Mouse (Mus musculus) embryo, embryonic 11 days (tissue): Measurements from ENCODE around the gene Zfp870.

ENCODE experiments used
- DNase-seq: peaks from one replicate; pipeline ENCODE4 v3.0.0-alpha.2; 2015

Gene Zfp870

GRCm38 (mm10) chr17:32891239-32892180, at the start of gene Zfp870:
TSS of gene Zfp870 (minus strand) at chr17:32891642.
- DNase-seq, result peak; percentile 95

- no peak for DNase-seq
Measured at GRCm38 (mm10) chr17:32939831-32940230, 48.4 kb upstream of the Zfp870 start.

- no peak for DNase-seq
Measured at GRCm38 (mm10) chr17:32927803-32928202, 36.4 kb upstream of the Zfp870 start.

- peak; percentile 89 for DNase-seq
Measured at GRCm38 (mm10) chr17:32924658-32925312, 33.3 kb upstream of the Zfp870 start.

- no peak for DNase-seq
Measured at GRCm38 (mm10) chr17:32923681-32924080, 32.2 kb upstream of the Zfp870 start.

GRCm38 (mm10) chr17:32919123-32919522, 27.7 kb upstream of the Zfp870 start:
- DNase-seq, result no peak

GRCm38 (mm10) chr17:32917131-32917530, 25.7 kb upstream of the Zfp870 start, which contains the start of gene Cyp4f14:
TSS of gene Cyp4f14 (minus strand) at chr17:32917342.
- DNase-seq, result no peak

GRCm38 (mm10) chr17:32916075-32916474, 24.6 kb upstream of the Zfp870 start:
- no peak for DNase-seq

GRCm38 (mm10) chr17:32906172-32906571, 14.7 kb upstream of the Zfp870 start:
- DNase-seq, result no peak

GRCm38 (mm10) chr17:32905239-32905638, 13.8 kb upstream of the Zfp870 start:
- peak; percentile 63 for DNase-seq

- DNase-seq, result peak; percentile 15
Measured at GRCm38 (mm10) chr17:32904414-32904813, 13.0 kb upstream of the Zfp870 start.

- DNase-seq, result no peak
Measured at GRCm38 (mm10) chr17:32901751-32902525, 10.5 kb upstream of the Zfp870 start.

GRCm38 (mm10) chr17:32895421-32895820, 4.0 kb upstream of the Zfp870 start:
- DNase-seq, result no peak

GRCm38 (mm10) chr17:32893901-32894300, 2.5 kb upstream of the Zfp870 start:
- DNase-seq, result no peak

- DNase-seq, result no peak
Measured at GRCm38 (mm10) chr17:32890852-32891238, 597 bp downstream of the Zfp870 start.

GRCm38 (mm10) chr17:32889611-32890010, 1.8 kb downstream of the Zfp870 start:
- DNase-seq, result no peak

- DNase-seq, result no peak
Measured at GRCm38 (mm10) chr17:32880320-32881218, 10.9 kb downstream of the Zfp870 start.

GRCm38 (mm10) chr17:32878773-32879172, 12.7 kb downstream of the Zfp870 start:
- no peak for DNase-seq

- DNase-seq, result no peak
Measured at GRCm38 (mm10) chr17:32877471-32878171, 13.8 kb downstream of the Zfp870 start.

- no peak for DNase-seq
Measured at GRCm38 (mm10) chr17:32872696-32873095, 18.7 kb downstream of the Zfp870 start.

- DNase-seq, result no peak
Measured at GRCm38 (mm10) chr17:32872091-32872490, 19.4 kb downstream of the Zfp870 start.
